ENCODE assay signal across 8 mouse cellular contexts in the genomic region with DNA sequence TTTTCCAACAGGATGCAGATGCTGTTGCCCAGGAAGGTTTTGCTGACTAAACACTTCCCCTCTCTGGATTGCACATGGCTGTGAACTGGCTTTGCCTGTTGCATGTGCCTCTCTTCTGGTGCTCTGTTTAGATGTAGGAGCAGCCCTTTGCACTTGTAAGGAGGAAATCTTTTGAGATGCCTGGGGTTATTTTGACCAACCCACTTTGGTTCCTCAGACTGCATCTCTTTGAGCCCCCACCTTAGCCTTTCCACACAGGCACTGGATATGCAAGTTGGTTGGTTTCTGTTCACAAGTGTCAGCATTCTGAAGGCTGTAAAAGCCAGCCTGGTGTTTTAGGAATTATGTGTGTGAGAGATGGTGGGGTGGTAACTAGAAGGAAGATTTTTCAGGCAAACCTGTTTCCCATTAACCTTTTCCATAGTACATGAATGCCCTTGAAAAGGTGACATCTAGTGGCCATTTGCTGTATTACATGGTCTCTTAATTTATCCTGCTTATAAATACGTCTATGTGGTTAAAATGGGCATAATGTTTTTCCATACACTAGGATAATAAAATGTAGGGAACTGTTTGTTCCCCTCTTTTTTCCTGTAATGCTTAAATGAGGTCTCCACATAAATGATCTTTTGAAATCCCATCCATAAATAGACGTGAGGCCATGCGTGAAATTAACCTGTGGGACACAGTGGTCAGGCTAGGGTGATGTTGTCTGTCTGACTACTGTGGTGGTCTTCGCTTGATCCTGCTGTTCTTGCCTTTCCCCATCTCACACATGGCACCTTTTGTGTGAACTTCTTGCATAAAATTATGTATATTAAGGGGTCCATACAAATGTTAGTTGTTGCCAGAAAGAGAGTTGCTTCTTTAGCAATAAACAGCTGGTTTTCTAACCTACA. TPM values are rescaled to one million over a fixed set of nuclear protein-coding genes. Genes with fewer than 3 reads are reported as not detected.
A peak's percentile ranks its signal among the peaks of the same experiment; 100 is the strongest.
DNase-seq lines count a peak whose midpoint lies in the region; ATAC-seq and TF ChIP-seq lines count a peak whose summit lies in the region.

No protein-coding gene starts in this region.

- DNase-seq in kidney, adult 18-20 months: peak; percentile 4
- peak; percentile 44 for DNase-seq in c-Kit-positive CD71-positive TER-119-negative erythroid progenitor cells, embryonic 14.5 days (ENCODE audit: low read depth)
- DNase-seq in limb, embryonic 14.5 days (ENCODE audit: low spot score): peak; percentile 91
- DNase-seq in right cerebral cortex, postnatal 36 days (ENCODE audit: low spot score in 2 of 2): no peak

- H3K4me2 ChIP-seq in kidney, embryonic 16.5 days (replicated peaks; ENCODE audit: low read depth, low read length): no peak overlapping the region
- no peak overlapping the region for H3K4me2 ChIP-seq in forebrain, embryonic 15.5 days (replicated peaks)
- H3K4me2 ChIP-seq in limb, embryonic 14.5 days (replicated peaks; ENCODE audit: low read depth, low read length, severe bottlenecking): no peak overlapping the region
- H3K4me2 ChIP-seq in neural tube, embryonic 14.5 days (ENCODE audit: low read depth, low read length): no peak overlapping the region

- no peaks in the 10 kb centered on the region for H3K4me1 ChIP-seq in kidney, embryonic 16.5 days (ENCODE audit: insufficient read depth, low read length)
- no peaks in the 10 kb centered on the region for H3K4me1 ChIP-seq in forebrain, embryonic 15.5 days
- H3K4me1 ChIP-seq in limb, embryonic 14.5 days (ENCODE audit: control insufficient read depth, insufficient read depth, low read length): peaks cover 14% of the 10 kb centered on the region; the same call in 1 of the 2 replicates
- no peaks in the 10 kb centered on the region for H3K4me1 ChIP-seq in neural tube, embryonic 14.5 days (ENCODE audit: control insufficient read depth, insufficient read depth, low read length)

- WGBS in kidney, embryonic 16.5 days: 64% methylated on average over 4 of the region's 4 CpGs
- WGBS in forebrain, embryonic 15.5 days: 65% methylated on average over 4 of the region's 4 CpGs
- 64% methylated on average over 4 of the region's 4 CpGs for WGBS in limb, embryonic 14.5 days
- WGBS in neural tube, embryonic 14.5 days: 62% methylated on average over 4 of the region's 4 CpGs

- TF ChIP-seq POLR2A in limb, embryonic 14.5 days (IDR thresholded peaks at IDR 0.05; ENCODE audit: borderline replicate concordance, extremely low read depth, insufficient read depth, insufficient read length): no peak

- no peak overlapping the region for H3K27ac ChIP-seq in kidney, embryonic 16.5 days (ENCODE audit: low read length)
- no peak overlapping the region for H3K27ac ChIP-seq in forebrain, embryonic 15.5 days (replicated peaks)
- H3K27ac ChIP-seq in limb, embryonic 14.5 days (replicated peaks; ENCODE audit: low read depth, low read length): no peak overlapping the region
- no peak overlapping the region for H3K27ac ChIP-seq in neural tube, embryonic 14.5 days (ENCODE audit: low read depth, low read length)

- no peak overlapping the region for H3K4me3 ChIP-seq in kidney, embryonic 16.5 days (ENCODE audit: low read length)
- H3K4me3 ChIP-seq in forebrain, embryonic 15.5 days: no peak overlapping the region
- no peak overlapping the region for H3K4me3 ChIP-seq in limb, embryonic 14.5 days (replicated peaks; ENCODE audit: low read length)
- H3K4me3 ChIP-seq in neural tube, embryonic 14.5 days (ENCODE audit: low read depth, low read length): no peak overlapping the region

- ATAC-seq in kidney, embryonic 16.5 days (ENCODE audit: low FRiP score, low TSS enrichment): no peak; the same call in 1 of the 2 replicates
- peak; percentile 72 for ATAC-seq in CD4-positive, CD25-positive, alpha-beta regulatory T cell, adult 4 months
- peak; percentile 54 for ATAC-seq in forebrain, embryonic 15.5 days (replicated peaks)
- ATAC-seq in limb, embryonic 14.5 days (ENCODE audit: low FRiP score, low read depth): peak; percentile 56; the same call in 1 of the 2 replicates
- ATAC-seq in neural tube, embryonic 14.5 days (ENCODE audit: low read depth): peak; percentile 75

- H3K27me3 ChIP-seq in kidney, embryonic 16.5 days (ENCODE audit: insufficient read depth, low read length): no peaks in the 10 kb centered on the region
- H3K27me3 ChIP-seq in forebrain, embryonic 15.5 days: no peaks in the 10 kb centered on the region
- H3K27me3 ChIP-seq in limb, embryonic 14.5 days (ENCODE audit: control insufficient read depth, insufficient read depth, low read length): no peaks in the 10 kb centered on the region
- no peaks in the 10 kb centered on the region for H3K27me3 ChIP-seq in neural tube, embryonic 14.5 days (ENCODE audit: control insufficient read depth, insufficient read depth, low read length)

- no peaks in the 10 kb centered on the region for H3K9me3 ChIP-seq in kidney, embryonic 16.5 days (ENCODE audit: low read length)
- no peaks in the 10 kb centered on the region for H3K9me3 ChIP-seq in forebrain, embryonic 15.5 days
- no peaks in the 10 kb centered on the region for H3K9me3 ChIP-seq in limb, embryonic 14.5 days (ENCODE audit: control insufficient read depth, low read length)
- H3K9me3 ChIP-seq in neural tube, embryonic 14.5 days (ENCODE audit: control insufficient read depth, low read length): no peaks in the 10 kb centered on the region

- no peaks in the 10 kb centered on the region for H3K36me3 ChIP-seq in kidney, embryonic 16.5 days (ENCODE audit: insufficient read depth, low read length)
- H3K36me3 ChIP-seq in forebrain, embryonic 15.5 days: no peaks in the 10 kb centered on the region
- H3K36me3 ChIP-seq in limb, embryonic 14.5 days (ENCODE audit: control insufficient read depth, insufficient read depth, low read length): no peaks in the 10 kb centered on the region
- no peaks in the 10 kb centered on the region for H3K36me3 ChIP-seq in neural tube, embryonic 14.5 days (ENCODE audit: control insufficient read depth, insufficient read depth, low read length)

- H3K9ac ChIP-seq in kidney, embryonic 16.5 days (replicated peaks; ENCODE audit: low read length): no peak overlapping the region
- H3K9ac ChIP-seq in forebrain, embryonic 15.5 days (replicated peaks): no peak overlapping the region
- no peak overlapping the region for H3K9ac ChIP-seq in limb, embryonic 14.5 days (ENCODE audit: low read depth, low read length, severe bottlenecking)
- H3K9ac ChIP-seq in neural tube, embryonic 14.5 days (replicated peaks; ENCODE audit: low read depth, low read length): no peak overlapping the region

RNA-seq across cellular contexts. Expression of gene P2ry13, which starts 1.8 kb away (rescaled TPM):
- polyA plus RNA-seq in kidney, embryonic 16.5 days (2015; fragmentation: Nextera tagmentation; extraction: Ambion mirVana): 0.69 and 0.72 TPM in 2 replicates
- polyA plus RNA-seq in CD4-positive, CD25-positive, alpha-beta regulatory T cell, adult 4 months (2017; shearing (Covaris generic)): under 1 TPM; 0.67 to 0.71 TPM
- 1.5 and 1.7 TPM in 2 replicates for polyA plus RNA-seq in forebrain, embryonic 15.5 days (2015; fragmentation: Nextera tagmentation; extraction: Ambion mirVana)
- 1.3 and 1.4 TPM in 2 replicates for polyA plus RNA-seq in limb, embryonic 14.5 days (2012; rRNA removed)
- polyA plus RNA-seq in limb, embryonic 14.5 days (2014; fragmentation: Nextera tagmentation; extraction: Ambion mirVana): 1.6 and 1.9 TPM in 2 replicates
- 1.7 and 2.3 TPM in 2 replicates for polyA plus RNA-seq in neural tube, embryonic 14.5 days (2014; fragmentation: Nextera tagmentation; extraction: Ambion mirVana)

RNA-seq across cellular contexts. Expression of gene Gpr87, which starts 14.0 kb away (rescaled TPM):
- 0.24 TPM in 1 of 2 replicates, not detected in the other for polyA plus RNA-seq in kidney, embryonic 16.5 days (2015; fragmentation: Nextera tagmentation; extraction: Ambion mirVana)
- not detected for polyA plus RNA-seq in CD4-positive, CD25-positive, alpha-beta regulatory T cell, adult 4 months (2017; shearing (Covaris generic))
- 0.15 TPM in 1 of 2 replicates, not detected in the other for polyA plus RNA-seq in forebrain, embryonic 15.5 days (2015; fragmentation: Nextera tagmentation; extraction: Ambion mirVana)
- polyA plus RNA-seq in limb, embryonic 14.5 days (2012; rRNA removed): 5.7 and 6.3 TPM in 2 replicates
- polyA plus RNA-seq in limb, embryonic 14.5 days (2014; fragmentation: Nextera tagmentation; extraction: Ambion mirVana): 14.8 and 20.4 TPM in 2 replicates
- 0.22 and 0.46 TPM in 2 replicates for polyA plus RNA-seq in neural tube, embryonic 14.5 days (2014; fragmentation: Nextera tagmentation; extraction: Ambion mirVana)

RNA-seq across cellular contexts. Expression of gene P2ry12, which starts 53.8 kb away (rescaled TPM):
- 0.62 and 1.1 TPM in 2 replicates for polyA plus RNA-seq in kidney, embryonic 16.5 days (2015; fragmentation: Nextera tagmentation; extraction: Ambion mirVana)
- under 1 TPM in 1 of 2 experiments, not detected in 1; 0.48 TPM for polyA plus RNA-seq in CD4-positive, CD25-positive, alpha-beta regulatory T cell, adult 4 months (2017; shearing (Covaris generic))
- 8.0 and 10.6 TPM in 2 replicates for polyA plus RNA-seq in forebrain, embryonic 15.5 days (2015; fragmentation: Nextera tagmentation; extraction: Ambion mirVana)
- 2.0 and 2.5 TPM in 2 replicates for polyA plus RNA-seq in limb, embryonic 14.5 days (2012; rRNA removed)
- 3.3 TPM in 2 replicates for polyA plus RNA-seq in limb, embryonic 14.5 days (2014; fragmentation: Nextera tagmentation; extraction: Ambion mirVana)
- polyA plus RNA-seq in neural tube, embryonic 14.5 days (2014; fragmentation: Nextera tagmentation; extraction: Ambion mirVana): 10.4 and 11.0 TPM in 2 replicates

RNA-seq across cellular contexts. Expression of gene P2ry14, which starts 55.5 kb away (rescaled TPM):
- 3.8 and 5.0 TPM in 2 replicates for polyA plus RNA-seq in kidney, embryonic 16.5 days (2015; fragmentation: Nextera tagmentation; extraction: Ambion mirVana)
- 1 to 10 TPM; 4.8 to 5.2 TPM for polyA plus RNA-seq in CD4-positive, CD25-positive, alpha-beta regulatory T cell, adult 4 months (2017; shearing (Covaris generic))
- 3.0 and 3.5 TPM in 2 replicates for polyA plus RNA-seq in forebrain, embryonic 15.5 days (2015; fragmentation: Nextera tagmentation; extraction: Ambion mirVana)
- polyA plus RNA-seq in limb, embryonic 14.5 days (2012; rRNA removed): 0.36 and 0.38 TPM in 2 replicates
- polyA plus RNA-seq in limb, embryonic 14.5 days (2014; fragmentation: Nextera tagmentation; extraction: Ambion mirVana): 1.6 and 1.8 TPM in 2 replicates
- polyA plus RNA-seq in neural tube, embryonic 14.5 days (2014; fragmentation: Nextera tagmentation; extraction: Ambion mirVana): 5.7 and 6.2 TPM in 2 replicates

Comparison
In these comparisons a context has a peak if more than half of its experiments do, and no peak if none do; other contexts are left out.
1. DNase-seq: peak in kidney, adult 18-20 months (single experiment), c-Kit-positive CD71-positive TER-119-negative erythroid progenitor cells, embryonic 14.5 days (single experiment) and limb, embryonic 14.5 days (single experiment); none in right cerebral cortex, postnatal 36 days (0 of 2).